Mouse (Mus musculus): Measurements from ENCODE around the gene Nfyb. TPM values are rescaled to one million over a fixed set of nuclear protein-coding genes. Genes with fewer than 3 reads are reported as not detected.

The Nfyb gene
- polyA plus RNA-seq, 1 experiment = 10.1 TPM

DNA sequence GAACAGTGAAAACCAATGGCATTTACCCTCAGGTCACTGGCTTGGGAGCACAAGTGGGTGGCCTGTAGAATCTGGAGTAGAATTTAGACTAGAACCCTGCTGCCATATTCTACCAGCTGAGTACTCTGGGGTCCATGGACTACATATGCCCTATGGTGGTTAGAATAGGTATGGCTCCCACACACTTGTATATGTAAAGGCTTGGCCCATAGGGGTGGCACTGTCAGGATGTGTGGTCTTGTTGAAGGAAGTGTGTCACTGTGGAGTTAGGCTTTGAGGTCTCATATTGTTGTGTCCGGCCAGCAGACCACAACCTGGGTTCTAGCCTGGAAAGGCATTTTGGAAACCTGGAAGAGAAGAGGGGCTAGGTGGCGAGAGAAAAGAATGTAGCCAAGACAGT lies 6.8 kb upstream of the Nfyb start:
- Histone ChIP-seq H3K27ac (ENCODE audit: insufficient read depth, low read depth, low read length) (no peak overlapping the region), H3K36me3 (ENCODE audit: control insufficient read depth, insufficient read depth, low read length) (no peaks in the 10 kb centered on the region), H3K27me3 (replicated peaks; ENCODE audit: control insufficient read depth, insufficient read depth, low read length) (no peaks in the 10 kb centered on the region), H3K4me1 (ENCODE audit: control insufficient read depth, insufficient read depth, low read length) (no peaks in the 10 kb centered on the region), H3K4me3 (ENCODE audit: insufficient read depth, low read depth, low read length) (no peak overlapping the region)
- TF ChIP-seq CTCF (conservative IDR thresholded peaks at IDR 0.05; ENCODE audit: insufficient read depth, insufficient read length, low read depth, low read length) (no peak), POLR2A (IDR thresholded peaks at IDR 0.05; ENCODE audit: low read depth, low read length) (no peak)
- DNase-seq = no peak
- 85% methylated on average over 2 of the region's 2 CpGs for WGBS

- TF ChIP-seq POLR2A (IDR thresholded peaks at IDR 0.05; ENCODE audit: low read depth, low read length) (no peak), CTCF (conservative IDR thresholded peaks at IDR 0.05; ENCODE audit: insufficient read depth, insufficient read length, low read depth, low read length) (no peak)
- Histone ChIP-seq H3K4me1 (ENCODE audit: control insufficient read depth, insufficient read depth, low read length) (no peaks in the 10 kb centered on the region; the same call in 1 of the 2 replicates), H3K27ac (ENCODE audit: insufficient read depth, low read depth, low read length) (no peak overlapping the region), H3K4me3 (ENCODE audit: insufficient read depth, low read depth, low read length) (no peak overlapping the region), H3K27me3 (replicated peaks; ENCODE audit: control insufficient read depth, insufficient read depth, low read length) (no peaks in the 10 kb centered on the region), H3K36me3 (ENCODE audit: control insufficient read depth, insufficient read depth, low read length) (no peaks in the 10 kb centered on the region)
- DNase-seq = no peak
- WGBS = 51% methylated on average over 9 of the region's 9 CpGs
Observed at GRCm38 (mm10) chr10:82768901-82769300, 5.0 kb upstream of the Nfyb start.

DNA sequence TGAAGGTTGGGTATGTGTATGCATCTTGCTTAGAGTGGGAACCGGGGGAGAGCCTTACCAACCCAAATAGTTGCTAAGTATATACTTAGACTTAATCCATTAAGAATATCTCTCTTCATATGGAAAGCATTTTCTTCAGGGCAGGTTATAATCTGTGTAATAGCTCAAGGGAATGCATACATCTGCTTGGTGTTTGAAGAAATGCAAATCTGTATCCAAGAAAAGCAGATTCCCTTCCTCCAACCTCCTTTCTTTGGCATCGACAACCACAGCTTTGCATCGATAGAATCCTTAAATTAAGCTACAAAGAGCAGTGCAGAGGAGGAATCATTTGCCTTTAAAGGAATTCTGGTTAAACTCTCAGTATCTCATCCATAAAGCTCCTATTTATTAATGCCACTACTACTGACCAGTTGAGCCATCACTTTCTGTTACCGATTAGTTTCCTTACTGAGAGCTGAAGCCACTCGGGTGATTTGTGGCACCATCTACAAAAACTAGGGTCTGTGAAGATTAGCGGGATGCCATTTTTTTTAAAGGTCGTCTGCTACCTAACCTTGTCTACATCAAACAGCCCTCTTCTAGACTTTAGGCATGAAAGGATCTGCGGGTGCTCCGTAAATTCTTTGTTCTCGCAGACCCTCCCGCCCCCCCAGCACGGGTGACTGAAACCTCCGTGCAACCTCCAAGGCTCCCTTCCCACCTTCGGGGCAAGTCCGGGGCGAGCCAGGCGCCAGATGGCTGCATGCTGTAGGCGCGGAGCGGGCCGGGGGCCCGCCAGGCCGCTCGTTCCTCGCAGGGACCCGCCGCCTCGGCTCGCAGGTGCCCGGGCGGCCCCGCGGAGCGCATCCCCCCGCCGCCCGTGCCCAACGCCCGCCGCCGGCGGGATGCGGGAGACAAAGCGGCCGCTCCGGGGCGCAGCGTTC lies 925 bp downstream of the Nfyb start:
- Histone ChIP-seq H3K4me3 (ENCODE audit: insufficient read depth, low read depth, low read length) (peak overlapping the region; percentile 94), H3K36me3 (ENCODE audit: control insufficient read depth, insufficient read depth, low read length) (no peaks in the 10 kb centered on the region), H3K27me3 (replicated peaks; ENCODE audit: control insufficient read depth, insufficient read depth, low read length) (no peaks in the 10 kb centered on the region), H3K4me1 (ENCODE audit: control insufficient read depth, insufficient read depth, low read length) (peaks cover 6% of the 10 kb centered on the region; the same call in 1 of the 2 replicates), H3K27ac (ENCODE audit: insufficient read depth, low read depth, low read length) (peak overlapping the region; percentile 40)
- under 1% methylated on average over 42 of the region's 48 CpGs for WGBS
- TF ChIP-seq CTCF (conservative IDR thresholded peaks at IDR 0.05; ENCODE audit: insufficient read depth, insufficient read length, low read depth, low read length) = no peak
- DNase-seq = peak; percentile 40

DNA sequence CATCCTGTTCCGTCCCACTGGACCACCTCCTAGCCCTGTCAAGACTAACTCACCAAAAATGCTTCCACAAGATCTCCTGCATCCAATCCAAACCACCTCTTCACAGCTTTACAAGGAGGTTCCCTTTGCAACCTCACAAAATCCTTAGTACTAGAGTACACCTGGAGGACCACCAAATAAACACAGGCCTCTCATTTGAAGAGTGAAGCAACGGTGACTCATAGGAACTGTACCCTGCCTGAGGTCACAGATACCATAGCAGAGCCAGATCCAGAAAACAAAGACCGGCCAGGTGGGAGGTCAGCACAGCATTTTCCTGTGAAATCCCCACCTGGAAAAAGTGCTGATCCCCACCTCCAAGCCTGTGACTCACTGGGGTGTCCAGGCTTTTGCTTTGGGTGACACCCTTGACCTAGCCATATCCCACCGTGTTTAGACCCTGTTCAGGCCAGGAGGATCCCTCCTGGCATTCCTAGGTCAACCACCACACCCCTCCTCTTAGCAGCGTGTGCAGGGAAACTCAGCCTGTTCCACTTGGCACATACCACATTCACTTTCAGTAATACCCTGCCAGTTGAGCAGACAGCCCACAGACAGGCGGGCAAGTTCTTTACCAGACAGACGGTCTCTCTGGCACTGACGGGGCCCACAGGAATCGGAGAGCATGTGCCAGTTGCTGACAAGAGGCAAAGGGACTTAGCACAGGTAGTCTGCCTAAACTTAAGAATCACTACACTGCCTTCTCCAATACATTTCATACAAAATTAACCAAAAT lies 2.7 kb downstream of the Nfyb start:
- TF ChIP-seq CTCF (conservative IDR thresholded peaks at IDR 0.05; ENCODE audit: insufficient read depth, insufficient read length, low read depth, low read length) = no peak
- TF ChIP-seq POLR2A (IDR thresholded peaks at IDR 0.05; ENCODE audit: low read depth, low read length) = no peak
- H3K36me3 ChIP-seq (ENCODE audit: control insufficient read depth, insufficient read depth, low read length) = no peaks in the 10 kb centered on the region
- no peak for DNase-seq
- no peak overlapping the region for H3K4me3 ChIP-seq (ENCODE audit: insufficient read depth, low read depth, low read length)
- no peak overlapping the region for H3K27ac ChIP-seq (ENCODE audit: insufficient read depth, low read depth, low read length)
- H3K27me3 ChIP-seq (replicated peaks; ENCODE audit: control insufficient read depth, insufficient read depth, low read length) = no peaks in the 10 kb centered on the region
- H3K4me1 ChIP-seq (ENCODE audit: control insufficient read depth, insufficient read depth, low read length) = peaks cover 6% of the 10 kb centered on the region; the same call in 1 of the 2 replicates
- 71% methylated on average over 9 of the region's 9 CpGs for WGBS

- Histone ChIP-seq H3K36me3 (ENCODE audit: control insufficient read depth, insufficient read depth, low read length) (peaks cover 3% of the 10 kb centered on the region; the same call in 1 of the 2 replicates), H3K27me3 (replicated peaks; ENCODE audit: control insufficient read depth, insufficient read depth, low read length) (no peaks in the 10 kb centered on the region), H3K4me3 (ENCODE audit: insufficient read depth, low read depth, low read length) (no peak overlapping the region), H3K4me1 (ENCODE audit: control insufficient read depth, insufficient read depth, low read length) (peaks cover 6% of the 10 kb centered on the region; the same call in 1 of the 2 replicates), H3K27ac (ENCODE audit: insufficient read depth, low read depth, low read length) (no peak overlapping the region)
- 86% methylated on average over 5 of the region's 5 CpGs for WGBS
- TF ChIP-seq CTCF (conservative IDR thresholded peaks at IDR 0.05; ENCODE audit: insufficient read depth, insufficient read length, low read depth, low read length) (no peak), POLR2A (IDR thresholded peaks at IDR 0.05; ENCODE audit: low read depth, low read length) (no peak)
- no peak for DNase-seq
Observed at GRCm38 (mm10) chr10:82759706-82760105, 4.2 kb downstream of the Nfyb start.

DNA sequence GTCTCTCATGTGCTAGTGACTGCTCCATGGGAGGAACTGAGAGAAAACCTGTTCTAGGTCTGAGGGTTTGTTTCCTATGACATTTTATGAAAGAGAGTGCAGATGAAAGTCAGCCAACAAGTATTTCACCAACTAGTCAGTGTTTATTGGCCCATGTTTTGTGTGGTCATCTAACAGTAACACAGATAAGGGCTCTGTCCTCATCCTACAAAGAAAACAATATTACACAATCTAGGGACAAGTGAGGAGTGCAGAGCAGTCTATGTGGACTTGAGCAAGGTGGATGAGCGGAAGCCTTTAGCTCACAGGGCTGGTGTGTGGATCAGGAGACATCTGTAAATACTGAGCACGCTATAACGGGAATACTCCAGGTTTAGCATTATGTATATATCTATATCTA lies 5.1 kb downstream of the Nfyb start:
- H3K4me1 ChIP-seq (ENCODE audit: control insufficient read depth, insufficient read depth, low read length) = peaks cover 6% of the 10 kb centered on the region; the same call in 1 of the 2 replicates
- H3K4me3 ChIP-seq (ENCODE audit: insufficient read depth, low read depth, low read length) = no peak overlapping the region
- H3K27me3 ChIP-seq (replicated peaks; ENCODE audit: control insufficient read depth, insufficient read depth, low read length) = no peaks in the 10 kb centered on the region
- DNase-seq = no peak
- TF ChIP-seq CTCF (conservative IDR thresholded peaks at IDR 0.05; ENCODE audit: insufficient read depth, insufficient read length, low read depth, low read length) = no peak
- 98% methylated on average over 3 of the region's 3 CpGs for WGBS
- H3K36me3 ChIP-seq (ENCODE audit: control insufficient read depth, insufficient read depth, low read length) = peaks cover 5% of the 10 kb centered on the region; the same call in 1 of the 2 replicates
- H3K27ac ChIP-seq (ENCODE audit: insufficient read depth, low read depth, low read length) = no peak overlapping the region

GRCm38 (mm10) chr10:82758368-82758767 lies 5.6 kb downstream of the Nfyb start:
- no peaks in the 10 kb centered on the region for H3K27me3 ChIP-seq (replicated peaks; ENCODE audit: control insufficient read depth, insufficient read depth, low read length)
- H3K4me1 ChIP-seq (ENCODE audit: control insufficient read depth, insufficient read depth, low read length) = peaks cover 6% of the 10 kb centered on the region; the same call in 1 of the 2 replicates
- TF ChIP-seq POLR2A (IDR thresholded peaks at IDR 0.05; ENCODE audit: low read depth, low read length) (no peak), CTCF (conservative IDR thresholded peaks at IDR 0.05; ENCODE audit: insufficient read depth, insufficient read length, low read depth, low read length) (no peak)
- H3K36me3 ChIP-seq (ENCODE audit: control insufficient read depth, insufficient read depth, low read length) = peaks cover 6% of the 10 kb centered on the region; the same call in 1 of the 2 replicates
- no peak for DNase-seq
- H3K27ac ChIP-seq (ENCODE audit: insufficient read depth, low read depth, low read length) = no peak overlapping the region
- H3K4me3 ChIP-seq (ENCODE audit: insufficient read depth, low read depth, low read length) = no peak overlapping the region
- WGBS = 83% methylated on average over 6 of the region's 6 CpGs

Data from kidney, adult 2 months (tissue).